Mouse (Mus musculus) small intestine, adult 2 months (tissue): Measurements from ENCODE around the gene Wdr66.

Experiments used
- CTCF ChIP-seq: fragments of 200-500 bp; IDR thresholded peaks from 2 replicates; pipeline ENCODE4 v1.5.1; 2012; ENCODE audit warnings: low read depth, mild to moderate bottlenecking, control low read depth, inconsistent platforms, low read length, moderate library complexity, mixed read lengths; ENCODE audit not compliant: insufficient replicate concordance, insufficient read length; ENCODE audit errors: extremely low read depth
- POLR2A ChIP-seq: fragments of 200-500 bp; IDR thresholded peaks from 2 replicates; pipeline ENCODE4 v1.6.1; 2012; ENCODE audit warnings: low read depth, mild to moderate bottlenecking, control low read depth, inconsistent platforms, low read length, moderate library complexity

DNA sequence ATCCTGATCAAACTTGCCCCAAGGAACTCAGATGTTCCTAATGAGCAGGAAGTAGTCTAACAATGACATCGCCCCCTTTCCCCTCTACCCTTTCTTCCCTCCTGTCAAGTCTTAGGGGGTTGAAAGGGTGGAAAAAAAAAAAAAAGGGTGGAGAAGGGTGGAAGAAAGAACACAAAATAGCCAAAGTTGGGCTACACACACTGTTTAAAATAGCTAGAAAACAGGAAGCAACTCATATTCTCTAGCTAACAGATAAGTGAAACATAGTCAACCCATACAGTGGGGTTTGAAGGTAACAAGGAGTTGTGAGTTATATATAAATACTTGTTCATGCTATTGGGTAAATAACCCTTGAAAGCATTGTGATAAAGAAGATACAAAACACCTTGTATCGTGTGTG is 19.7 kb upstream of the Wdr66 start:
- TF ChIP-seq POLR2A (no peak), CTCF (no peak)
